Mouse (Mus musculus) adrenal gland, postnatal 36 days (tissue): ENCODE results near the gene Ltbr. TPM values are rescaled to one million over a fixed set of nuclear protein-coding genes. Genes with fewer than 3 reads are reported as not detected.
"Not testable (repeated sequence)": the region's sequence is repeated elsewhere in the genome, so short reads cannot be mapped to it uniquely, and the experiment has no call there.

Experiments
- DNase-seq, 2 experiments: peaks; one replicate each; pipeline ENCODE4 v3.0.0; 2021; ENCODE audit warnings: mixed read lengths in 1 of 2
- total RNA-seq, 2 experiments: library from RNA; stranded (reverse); gene quantifications; 2 replicates each; pipeline ENCODE4 v1.2.3; 2021

The Ltbr gene
- total RNA-seq, 2 experiments from 2014 or later: 76.7 to 87.4 TPM

DNA sequence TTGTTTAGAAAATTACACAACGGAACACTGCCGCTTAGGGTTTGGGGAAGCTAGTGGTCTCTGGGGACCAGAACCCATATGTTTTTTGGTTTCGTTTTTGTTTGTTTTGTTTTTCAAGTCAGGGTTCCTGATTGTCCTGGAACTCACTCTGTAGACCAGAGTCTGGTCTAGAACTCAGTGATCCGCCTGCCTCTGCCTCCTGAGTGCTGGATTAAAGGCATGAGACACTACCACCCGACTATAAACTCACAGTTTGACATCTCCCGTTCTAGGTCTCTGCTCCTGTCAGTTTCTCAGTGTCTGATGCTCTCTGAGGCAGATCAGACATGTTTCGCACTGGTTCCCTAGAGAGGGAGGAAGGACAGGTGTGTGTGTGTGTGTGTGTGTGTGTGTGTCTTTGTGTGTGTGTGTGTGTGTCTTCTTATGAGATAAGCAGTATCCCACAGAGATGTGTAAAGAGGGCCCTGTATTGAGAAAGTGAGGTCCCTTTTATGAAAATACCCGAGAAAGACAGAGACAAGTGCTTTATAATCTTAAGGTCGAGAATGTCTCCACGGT lies 41.4 kb downstream of the Ltbr start:
- DNase-seq: no peak

DNA sequence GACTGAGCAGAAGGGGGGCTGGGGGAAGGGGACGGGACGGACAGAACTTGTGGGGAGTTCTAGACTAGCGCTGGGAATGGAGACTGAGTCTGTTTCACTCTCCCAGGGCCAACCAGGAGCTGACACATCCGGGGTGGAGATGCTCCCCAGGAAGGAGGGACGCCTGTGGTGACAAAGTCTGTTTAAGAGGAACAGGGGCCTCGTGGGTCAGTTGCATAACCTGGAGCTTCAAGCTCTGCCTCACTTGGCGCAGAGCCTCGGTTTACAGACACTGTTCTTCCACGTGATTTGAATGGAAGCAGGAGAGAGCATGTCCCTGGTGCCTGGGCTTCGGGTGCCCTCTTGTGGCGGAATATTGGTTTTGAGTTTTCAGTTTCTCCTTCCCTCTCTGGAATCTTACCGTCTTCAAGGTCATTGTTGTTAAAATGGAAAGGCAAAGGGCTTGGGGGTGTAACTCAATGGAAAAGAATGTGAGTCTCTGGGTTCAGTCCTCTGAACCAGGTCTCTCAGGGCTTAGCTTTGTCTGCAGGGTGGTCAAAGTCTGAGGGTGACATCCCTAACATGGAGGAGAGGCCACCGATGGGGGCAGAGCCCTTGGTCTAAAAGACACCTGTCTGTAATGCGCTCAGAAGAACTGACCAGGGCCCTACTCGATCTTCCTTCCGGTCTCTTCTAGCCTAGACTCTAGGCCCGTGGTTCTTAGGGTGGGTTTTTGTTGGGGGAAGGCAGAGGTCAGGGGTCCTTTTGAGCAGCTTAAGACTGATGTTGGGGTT lies 42.0 kb downstream of the Ltbr start:
- peak; percentile 93 to 95 for DNase-seq

DNA sequence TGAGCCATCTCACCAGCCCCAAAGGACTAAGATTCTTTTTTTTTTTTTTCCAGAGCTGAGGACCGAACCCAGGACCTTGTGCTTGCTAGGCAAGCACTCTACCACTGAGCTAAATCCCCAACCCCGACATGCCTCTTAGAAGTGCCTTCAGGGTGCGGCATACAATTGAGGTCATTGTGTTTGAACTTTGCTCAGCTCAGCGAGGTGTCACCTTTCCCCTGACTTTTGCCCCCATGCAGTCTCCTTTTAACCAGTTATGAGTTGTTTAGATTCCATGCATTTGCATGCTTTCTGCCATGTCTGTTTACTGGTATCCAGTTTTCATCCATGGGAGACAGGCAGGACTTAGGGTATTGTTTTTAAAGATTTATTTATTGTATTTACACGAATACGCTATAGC lies 44.9 kb downstream of the Ltbr start:
- no peak for DNase-seq

DNA sequence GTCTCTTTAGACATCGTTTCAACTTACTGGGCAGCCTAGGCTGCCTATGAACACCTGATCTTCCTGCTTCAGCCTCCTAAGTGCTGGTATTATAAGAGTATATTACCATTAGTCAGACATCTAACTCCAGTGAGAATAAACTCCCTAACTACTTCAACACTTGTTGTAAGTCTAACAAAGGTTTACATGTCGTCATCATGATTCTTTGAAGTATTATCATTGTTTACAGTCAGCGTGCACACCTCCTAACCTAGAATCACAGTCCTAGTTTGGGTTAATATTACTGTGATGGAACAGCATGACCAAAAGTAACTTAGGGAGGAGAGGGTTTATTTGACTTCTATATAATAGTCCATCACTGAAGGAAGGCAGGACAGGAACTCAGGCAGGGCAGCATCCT lies 46.2 kb downstream of the Ltbr start:
- DNase-seq: no peak

DNA sequence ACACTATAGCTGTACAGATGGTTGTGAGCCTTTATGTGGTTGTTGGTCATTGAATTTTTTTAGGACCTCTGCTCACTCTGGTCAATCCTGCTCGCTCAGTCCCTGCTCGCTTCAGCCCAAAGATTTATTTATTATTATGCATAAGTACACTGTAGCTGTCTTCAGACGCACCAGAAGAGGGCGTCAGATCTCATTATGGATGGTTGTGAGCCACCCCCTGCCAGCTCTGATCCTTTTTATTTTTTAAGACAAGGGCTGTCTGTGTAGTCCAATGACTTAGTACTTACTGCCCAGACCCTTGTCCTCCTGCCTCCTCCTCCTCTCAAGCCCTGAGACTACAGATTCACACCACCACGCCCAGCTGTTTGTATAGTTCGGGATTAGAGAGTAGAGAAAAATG lies 47.1 kb downstream of the Ltbr start:
- DNase-seq: not testable (repeated sequence)

DNA sequence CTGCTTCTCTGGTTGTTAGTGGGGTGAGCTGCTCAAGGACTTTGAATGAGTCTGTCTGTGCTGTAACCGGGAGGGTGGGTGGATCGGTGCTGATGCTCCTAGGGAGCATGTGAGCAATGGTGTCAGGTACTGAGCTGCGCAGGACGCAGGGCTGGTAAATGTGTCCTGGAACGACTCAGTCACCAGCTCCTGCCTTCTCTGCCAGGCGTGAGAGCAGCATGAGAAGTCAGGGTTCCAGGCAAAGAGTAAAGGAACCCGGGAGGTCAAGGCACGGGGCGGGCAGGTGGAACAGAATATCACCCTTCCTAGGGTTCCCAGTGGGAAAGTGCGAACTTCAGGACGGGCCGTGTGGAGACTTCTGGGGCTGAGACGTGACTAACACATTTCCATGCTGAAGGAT lies 47.6 kb downstream of the Ltbr start:
- DNase-seq: no peak

DNA sequence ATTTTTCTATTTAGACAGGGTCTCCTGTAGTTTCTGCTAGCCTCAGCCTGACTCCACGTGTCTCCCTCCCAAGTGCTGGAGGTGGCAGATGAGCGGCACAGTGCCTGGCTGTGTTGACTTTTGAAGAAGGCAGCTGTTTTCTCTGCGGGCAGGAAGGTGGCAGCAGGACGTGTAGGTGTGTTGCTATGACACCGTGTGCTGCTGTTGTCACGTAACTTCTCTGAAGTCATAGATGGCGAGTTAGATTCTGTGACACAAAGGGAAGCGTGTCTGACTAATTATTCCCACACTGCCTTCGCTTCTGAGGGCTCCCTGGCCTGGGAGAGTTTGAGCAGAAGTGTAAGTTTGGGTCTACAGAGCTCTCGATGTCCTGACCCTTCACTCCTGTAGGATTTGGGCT lies 48.4 kb downstream of the Ltbr start:
- DNase-seq: no peak

DNA sequence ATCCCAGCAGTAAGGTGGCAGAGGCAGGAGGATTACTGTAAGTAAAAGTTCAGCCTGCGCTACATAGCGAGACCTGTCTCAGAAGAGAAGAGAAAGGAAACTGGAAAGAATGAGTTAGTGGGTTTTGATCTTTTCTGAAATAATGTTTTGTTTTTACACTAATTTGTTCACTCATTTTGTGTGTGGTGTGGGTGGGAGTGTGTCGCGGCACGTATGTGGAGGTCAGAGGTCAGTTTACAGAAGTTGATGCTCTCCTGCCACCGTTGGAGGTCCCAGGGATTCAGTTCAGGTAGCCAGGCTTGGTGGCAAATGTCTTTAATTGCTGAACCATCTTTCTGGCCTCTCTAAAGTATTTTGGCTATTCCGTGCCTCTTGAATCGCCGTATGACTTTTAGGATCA lies 49.5 kb downstream of the Ltbr start:
- no peak for DNase-seq

DNA sequence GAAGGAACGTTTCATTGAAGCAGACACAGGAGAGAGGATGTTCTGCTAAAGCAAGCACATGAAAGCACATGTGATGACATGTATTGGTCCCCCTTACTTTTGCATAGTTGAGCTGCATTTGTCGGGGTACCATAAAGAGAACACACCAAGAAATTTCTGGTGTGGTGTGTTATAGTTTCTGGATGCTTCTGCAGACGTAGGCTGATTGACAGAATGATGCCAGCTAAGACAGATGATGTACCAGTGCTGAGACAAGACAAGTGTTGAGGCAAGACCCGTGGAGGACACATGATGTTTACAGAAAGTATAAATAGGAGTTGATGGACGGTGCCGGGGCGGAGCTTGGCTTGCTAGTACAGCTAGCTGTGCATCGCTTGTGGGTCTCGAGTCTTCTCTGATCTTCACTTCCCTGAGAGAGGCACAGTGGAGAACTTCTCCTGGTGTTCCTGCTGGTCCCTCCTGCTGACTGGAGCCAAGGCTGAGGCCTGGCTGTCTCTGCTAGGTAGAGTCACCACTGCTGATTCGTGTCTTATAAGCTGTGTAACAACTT lies 53.6 kb downstream of the Ltbr start:
- DNase-seq: no peak

Other genes starting within 250 kb of the Ltbr start
- gene Lpar5, start 246.0 kb downstream of the Ltbr start, total RNA-seq: under 1 TPM; 0.40 to 0.60 TPM
- gene Chd4, start 217.9 kb downstream of the Ltbr start, total RNA-seq: 100 to 1,000 TPM; 166 to 201 TPM
- gene Nop2, start 182.0 kb downstream of the Ltbr start, total RNA-seq: 10 to 100 TPM; 39.5 to 64.3 TPM
- 10 to 100 TPM; 18.4 to 21.8 TPM for gene Iffo1, start 168.6 kb downstream of the Ltbr start, total RNA-seq
- 1,000 to 10,000 TPM; 2,066 to 3,178 TPM for gene Gapdh, start 147.4 kb downstream of the Ltbr start, total RNA-seq
- 10 to 100 TPM; 18.5 to 25.6 TPM for gene Ncapd2, start 122.2 kb downstream of the Ltbr start, total RNA-seq
- gene Mrpl51, start 122.1 kb downstream of the Ltbr start, total RNA-seq: 100 to 1,000 TPM; 176 to 205 TPM
- 10 to 100 TPM; 34.4 to 40.2 TPM for gene Vamp1, start 98.3 kb downstream of the Ltbr start, total RNA-seq
- gene Tapbpl, start 82.0 kb downstream of the Ltbr start, total RNA-seq: 10 to 100 TPM in 1 of 2 experiments, 1 to 10 TPM in 1; 9.3 to 11.5 TPM
- gene Cd27, start 76.9 kb downstream of the Ltbr start, total RNA-seq: under 1 TPM; 0.40 to 0.63 TPM
- gene Tuba3a, start 27.8 kb downstream of the Ltbr start, total RNA-seq: not detected
- 1 to 10 TPM; 1.1 to 1.5 TPM for gene Scnn1a, start 6.8 kb upstream of the Ltbr start, total RNA-seq
- 100 to 1,000 TPM; 242 to 262 TPM for gene Tnfrsf1a, start 35.5 kb upstream of the Ltbr start, total RNA-seq
- under 1 TPM in 1 of 2 experiments, not detected in 1; 0.36 TPM for gene Plekhg6, start 66.9 kb upstream of the Ltbr start, total RNA-seq
- 100 to 1,000 TPM; 115 to 170 TPM for gene Cd9, start 180.9 kb upstream of the Ltbr start, total RNA-seq
- gene Vwf, start 232.9 kb upstream of the Ltbr start, total RNA-seq: 1 to 10 TPM; 7.6 to 7.9 TPM